Mouse (Mus musculus) right cerebral cortex, postnatal 4 days (tissue): ENCODE results near the gene Mgat4e.
"Not testable (repeated sequence)": the region's sequence is repeated elsewhere in the genome, so short reads cannot be mapped to it uniquely, and the experiment has no call there.

Source experiments
- DNase-seq: peaks from one replicate; pipeline ENCODE4 v3.0.0-alpha.2; 2022

The Mgat4e gene

GRCm38 (mm10) chr1:134555240-134555870 lies 5.9 kb upstream of the Mgat4e start:
- no peak for DNase-seq

GRCm38 (mm10) chr1:134552396-134552795 lies 2.9 kb upstream of the Mgat4e start:
- DNase-seq, result no peak

- DNase-seq, result no peak
These were observed 2.4 kb upstream of the Mgat4e start for GRCm38 (mm10) chr1:134551869-134552268.

GRCm38 (mm10) chr1:134548231-134548630 lies 1.3 kb downstream of the Mgat4e start:
- no peak for DNase-seq

- no peak for DNase-seq
These were observed 8.9 kb downstream of the Mgat4e start for GRCm38 (mm10) chr1:134540610-134541009.

GRCm38 (mm10) chr1:134535513-134535912 lies 14.0 kb downstream of the Mgat4e start:
- no peak for DNase-seq

GRCm38 (mm10) chr1:134535054-134535453 lies 14.4 kb downstream of the Mgat4e start:
- no peak for DNase-seq

GRCm38 (mm10) chr1:134533710-134534109 lies 15.8 kb downstream of the Mgat4e start:
- not testable (repeated sequence) for DNase-seq

- peak; percentile 40 for DNase-seq
These were observed 18.9 kb downstream of the Mgat4e start for GRCm38 (mm10) chr1:134530618-134531017.

GRCm38 (mm10) chr1:134526752-134527151 lies 22.7 kb downstream of the Mgat4e start:
- DNase-seq, result no peak

- no peak for DNase-seq
These were observed 24.5 kb downstream of the Mgat4e start for GRCm38 (mm10) chr1:134525015-134525414.

- DNase-seq, result no peak
These were observed 25.1 kb downstream of the Mgat4e start for GRCm38 (mm10) chr1:134524424-134524823.

- no peak for DNase-seq
These were observed 27.2 kb downstream of the Mgat4e start for GRCm38 (mm10) chr1:134522325-134522724.

GRCm38 (mm10) chr1:134521163-134521562 lies 28.3 kb downstream of the Mgat4e start:
- no peak for DNase-seq

- no peak for DNase-seq
These were observed 29.3 kb downstream of the Mgat4e start for GRCm38 (mm10) chr1:134520001-134520721.

- DNase-seq, result not testable (repeated sequence)
These were observed 30.3 kb downstream of the Mgat4e start for GRCm38 (mm10) chr1:134519201-134519600.

- peak; percentile 68 for DNase-seq
These were observed 30.8 kb downstream of the Mgat4e start for GRCm38 (mm10) chr1:134518677-134519076.

- not testable (repeated sequence) for DNase-seq
These were observed 31.6 kb downstream of the Mgat4e start for GRCm38 (mm10) chr1:134517841-134518240.

GRCm38 (mm10) chr1:134516491-134517198 lies 32.8 kb downstream of the Mgat4e start:
- no peak for DNase-seq

GRCm38 (mm10) chr1:134515891-134516290 lies 33.6 kb downstream of the Mgat4e start:
- DNase-seq, result no peak

- DNase-seq, result no peak
These were observed 35.4 kb downstream of the Mgat4e start for GRCm38 (mm10) chr1:134513876-134514590.

- DNase-seq, result peak; percentile 16
These were observed 36.1 kb downstream of the Mgat4e start for GRCm38 (mm10) chr1:134513312-134513860.

GRCm38 (mm10) chr1:134512584-134512983 lies 36.9 kb downstream of the Mgat4e start:
- no peak for DNase-seq
